Comparison of ENCODE assay signal across 24 mouse cellular contexts in the genomic region with DNA sequence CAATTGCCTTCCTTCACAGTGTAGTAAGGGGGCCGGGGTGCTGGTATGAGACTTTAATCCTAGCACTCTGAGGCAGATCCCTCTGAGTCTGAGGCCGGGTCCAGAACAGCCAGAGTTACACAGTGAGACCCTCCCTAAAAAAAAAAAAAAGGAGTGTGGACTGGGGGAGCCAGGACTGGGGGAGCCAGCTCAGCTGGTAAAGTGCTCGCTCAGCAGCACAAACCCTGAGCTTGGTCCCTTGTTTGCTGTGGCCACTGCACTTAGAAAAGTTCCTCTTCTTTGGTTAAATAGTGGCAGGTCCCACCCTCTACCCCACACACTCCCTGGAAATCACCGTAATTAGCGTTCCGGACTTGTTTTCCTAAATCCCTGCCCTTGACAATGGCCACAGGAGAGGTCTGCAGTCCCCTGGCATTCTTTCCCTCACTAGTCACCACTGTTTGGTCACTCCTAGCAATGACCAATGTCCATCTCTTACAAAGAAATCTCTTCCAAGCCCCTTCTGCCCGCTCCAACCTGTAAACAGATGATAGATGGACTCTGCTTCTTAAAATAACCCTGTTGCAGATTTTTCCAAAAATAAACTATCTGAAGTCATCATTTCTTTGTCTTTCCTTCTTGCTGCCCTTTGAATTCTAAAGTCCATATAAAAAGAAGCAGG. TPM values are rescaled to one million over a fixed set of nuclear protein-coding genes. Genes with fewer than 3 reads are reported as not detected.
DNase-seq lines count a peak whose midpoint lies in the region; ATAC-seq and TF ChIP-seq lines count a peak whose summit lies in the region.
"Had no signal": no experiment of that assay in that cellular context is flagged by ENCODE, and none has a peak within 500 bp of the region (broad histone marks: within the 10 kb centered on the region; RNA-seq: fewer than 3 reads in every experiment).

No protein-coding gene starts in this region.

- H3K36me3 ChIP-seq in heart, embryonic 10.5 days: no peaks in the 10 kb centered on the region
- no peaks in the 10 kb centered on the region for H3K36me3 ChIP-seq in stomach, embryonic 16.5 days (ENCODE audit: control insufficient read depth, insufficient read depth, low read length)
- no peaks in the 10 kb centered on the region for H3K36me3 ChIP-seq in stomach, postnatal 0 days (ENCODE audit: control insufficient read depth, insufficient read depth, low read length)
- no peaks in the 10 kb centered on the region for H3K36me3 ChIP-seq in liver, embryonic 13.5 days
- H3K36me3 ChIP-seq: forebrain, embryonic 12.5 days; midbrain, embryonic 12.5 days; stomach, embryonic 15.5 days had no signal

- peaks cover 13% of the 10 kb centered on the region for H3K4me1 ChIP-seq in heart, embryonic 10.5 days
- H3K4me1 ChIP-seq in stomach, embryonic 16.5 days (ENCODE audit: control insufficient read depth, insufficient read depth, low read length): no peaks in the 10 kb centered on the region
- H3K4me1 ChIP-seq in stomach, postnatal 0 days (replicated peaks; ENCODE audit: control insufficient read depth, insufficient read depth): no peaks in the 10 kb centered on the region
- peaks cover 68% of the 10 kb centered on the region for H3K4me1 ChIP-seq in liver, embryonic 13.5 days (replicated peaks)
- H3K4me1 ChIP-seq: forebrain, embryonic 12.5 days; midbrain, embryonic 12.5 days had no signal

- no peak overlapping the region for H3K4me3 ChIP-seq in heart, embryonic 10.5 days
- no peak overlapping the region for H3K4me3 ChIP-seq in stomach, embryonic 16.5 days (replicated peaks; ENCODE audit: low read length)
- H3K4me3 ChIP-seq in stomach, postnatal 0 days (ENCODE audit: low read depth, low read length): no peak overlapping the region
- no peak overlapping the region for H3K4me3 ChIP-seq in liver, embryonic 13.5 days (replicated peaks)
- H3K4me3 ChIP-seq: forebrain, embryonic 12.5 days; midbrain, embryonic 12.5 days; stomach, embryonic 15.5 days had no signal

- ATAC-seq in stomach, embryonic 16.5 days (ENCODE audit: insufficient read depth, low FRiP score): no peak
- no peak for ATAC-seq in stomach, postnatal 0 days (ENCODE audit: low FRiP score, low TSS enrichment)
- ATAC-seq in liver, embryonic 13.5 days (ENCODE audit: low read depth): no peak
- ATAC-seq in activated CD4-positive, CD25-positive, alpha-beta regulatory T cell, adult 4 months: no peak
- ATAC-seq: CD4-positive, CD25-positive, alpha-beta regulatory T cell, adult 4 months; hindbrain, embryonic 16.5 days had no signal

- no peak overlapping the region for H3K9ac ChIP-seq in stomach, embryonic 16.5 days (ENCODE audit: low read length)
- H3K9ac ChIP-seq in stomach, postnatal 0 days (ENCODE audit: low read length): no peak overlapping the region
- no peak overlapping the region for H3K9ac ChIP-seq in liver, embryonic 13.5 days
- H3K9ac ChIP-seq: forebrain, embryonic 12.5 days; liver, embryonic 14.5 days; midbrain, embryonic 12.5 days; stomach, embryonic 15.5 days had no signal

- DNase-seq in heart, embryonic 10.5 days (ENCODE audit: low spot score): no peak
- no peak for DNase-seq in heart, postnatal 14 days
- DNase-seq in stomach, postnatal 0 days (ENCODE audit: low spot score): no peak
- no peak for DNase-seq in liver, embryonic 13.5 days
- DNase-seq in kidney, postnatal 36 days: no peak
- DNase-seq: adrenal gland, postnatal 25 days; cerebellum, adult 18-20 months; cerebellum, postnatal 10 days; gastrocnemius, postnatal 36 days; kidney, adult 18-20 months; layer of hippocampus, postnatal 36 days; left cerebral cortex, postnatal 4 days; lung, postnatal 36 days; thymus, adult 18-20 months; thymus, postnatal 25 days had no signal

- no peak for TF ChIP-seq CTCF in stomach, postnatal 0 days (IDR thresholded peaks at IDR 0.05; ENCODE audit: low read depth)

- H3K27ac ChIP-seq in heart, embryonic 10.5 days: peak overlapping the region; percentile 10; the same call in 1 of the 2 replicates
- peak overlapping the region; percentile 35; the same call in 1 of the 2 replicates for H3K27ac ChIP-seq in stomach, embryonic 16.5 days (ENCODE audit: low read length)
- no peak overlapping the region for H3K27ac ChIP-seq in stomach, postnatal 0 days (replicated peaks)
- peak overlapping the region; percentile 34; the same call in 1 of the 2 replicates for H3K27ac ChIP-seq in liver, embryonic 13.5 days
- H3K27ac ChIP-seq: forebrain, embryonic 12.5 days; kidney, postnatal 0 days; liver, embryonic 14.5 days; midbrain, embryonic 12.5 days; stomach, embryonic 15.5 days had no signal

- no peak overlapping the region for H3K4me2 ChIP-seq in stomach, embryonic 16.5 days (ENCODE audit: low read depth, low read length)
- H3K4me2 ChIP-seq in stomach, postnatal 0 days (replicated peaks; ENCODE audit: low read depth): no peak overlapping the region
- no peak overlapping the region for H3K4me2 ChIP-seq in liver, embryonic 13.5 days
- H3K4me2 ChIP-seq: forebrain, embryonic 12.5 days; midbrain, embryonic 12.5 days; stomach, embryonic 15.5 days had no signal

- no peaks in the 10 kb centered on the region for H3K27me3 ChIP-seq in heart, embryonic 10.5 days (ENCODE audit: insufficient read depth, poor library complexity, severe bottlenecking)
- H3K27me3 ChIP-seq in stomach, embryonic 16.5 days (ENCODE audit: control insufficient read depth, insufficient read depth, low read length): no peaks in the 10 kb centered on the region
- no peaks in the 10 kb centered on the region for H3K27me3 ChIP-seq in stomach, postnatal 0 days (ENCODE audit: control insufficient read depth, insufficient read depth, low read length)
- no peaks in the 10 kb centered on the region for H3K27me3 ChIP-seq in liver, embryonic 13.5 days
- H3K27me3 ChIP-seq: forebrain, embryonic 12.5 days; midbrain, embryonic 12.5 days; stomach, embryonic 15.5 days had no signal

- H3K9me3 ChIP-seq in heart, embryonic 10.5 days: no peaks in the 10 kb centered on the region
- H3K9me3 ChIP-seq in stomach, embryonic 16.5 days (replicated peaks; ENCODE audit: control insufficient read depth, low read length): no peaks in the 10 kb centered on the region
- H3K9me3 ChIP-seq in stomach, postnatal 0 days (ENCODE audit: control insufficient read depth, low read length): no peaks in the 10 kb centered on the region
- H3K9me3 ChIP-seq in liver, embryonic 13.5 days (replicated peaks): peaks cover 6% of the 10 kb centered on the region; the same call in 1 of the 2 replicates
- H3K9me3 ChIP-seq: forebrain, embryonic 12.5 days; midbrain, embryonic 12.5 days; stomach, embryonic 15.5 days had no signal

- no peak for TF ChIP-seq EP300 in stomach, postnatal 0 days (optimal IDR thresholded peaks at IDR 0.05)

- intact Hi-C loops in heart, postnatal 14 days (cut with DNase I): no loop called here

- 57% methylated on average over 7 of the region's 7 CpGs for WGBS in heart, embryonic 10.5 days
- WGBS in stomach, embryonic 16.5 days: 58% methylated on average over 7 of the region's 7 CpGs
- 45% methylated on average over 7 of the region's 7 CpGs for WGBS in stomach, postnatal 0 days
- 66% methylated on average over 7 of the region's 7 CpGs for WGBS in liver, embryonic 13.5 days (ENCODE audit: insufficient replicate concordance)

RNA-seq across cellular contexts. Expression of gene Lcor, which starts 32.9 kb away (rescaled TPM):
- polyA plus RNA-seq in heart, embryonic 10.5 days (2016; fragmentation: Nextera tagmentation; extraction: Ambion mirVana): 12.4 and 12.5 TPM in 2 replicates
- 10 to 100 TPM; 11.7 to 13.0 TPM for total RNA-seq in heart, postnatal 14 days (2021)
- polyA plus RNA-seq in stomach, embryonic 16.5 days (2015; fragmentation: Nextera tagmentation; extraction: Ambion mirVana): 17.3 and 17.6 TPM in 2 replicates
- 12.9 TPM in 2 replicates for polyA plus RNA-seq in stomach, postnatal 0 days (2015; fragmentation: Nextera tagmentation; extraction: Ambion mirVana)
- 5.9 and 7.1 TPM in 2 replicates for polyA plus RNA-seq in liver, embryonic 13.5 days (2015; fragmentation: Nextera tagmentation; extraction: Ambion mirVana)
- 10 to 100 TPM; 13.2 to 15.6 TPM for polyA plus RNA-seq in activated CD4-positive, CD25-positive, alpha-beta regulatory T cell, adult 4 months (2017; shearing (Covaris generic))
